Mouse (Mus musculus) left cerebral cortex, postnatal 25 days (tissue): ENCODE measurements around the gene Bcl9l. TPM values are rescaled to one million over a fixed set of nuclear protein-coding genes. Genes with fewer than 3 reads are reported as not detected.

Experiments used
- DNase-seq, 2 experiments: peaks; one replicate each; pipeline ENCODE4 v3.0.0; 2022; ENCODE audit warnings: low spot score in 2 of 2, mixed read lengths in 1 of 2
- intact Hi-C: fragments of 180-260 bp; cut with DNase I; formaldehyde crosslinking; loops from one replicate; pipeline ENCODE4 v1.15.1; 2025
- total RNA-seq, 2 experiments: library from RNA; stranded (reverse); gene quantifications; 2 replicates each; pipeline ENCODE4 v1.2.3; 2021

Bcl9l gene
- total RNA-seq, 2 experiments from 2014 or later = 60.3 to 60.9 TPM

- intact Hi-C loops = no loop called here
- no peak for DNase-seq
Measured at GRCm38 (mm10) chr9:44526337-44527112, 43.9 kb downstream of the Bcl9l start.

- intact Hi-C loops = no loop called here
- no peak for DNase-seq
Measured at GRCm38 (mm10) chr9:44528340-44528739, 45.7 kb downstream of the Bcl9l start.

- DNase-seq = no peak
- intact Hi-C loops = loop anchor here (10.0 kb wide), 1 partner anchor 52 kb away; no protein-coding TSS in a partner anchor
Measured at GRCm38 (mm10) chr9:44532991-44533580, 50.5 kb downstream of the Bcl9l start.

- no peak for DNase-seq
- intact Hi-C loops = loop anchor here (10.0 kb wide), 1 partner anchor 47 kb away; no protein-coding TSS in a partner anchor
Measured at GRCm38 (mm10) chr9:44537625-44538301, 55.1 kb downstream of the Bcl9l start.

GRCm38 (mm10) chr9:44539816-44540421 lies 57.3 kb downstream of the Bcl9l start:
- intact Hi-C loops = loop anchor here (10.0 kb wide), 1 partner anchor 45 kb away; no protein-coding TSS in a partner anchor
- no peak for DNase-seq

GRCm38 (mm10) chr9:44540676-44541075 lies 58.1 kb downstream of the Bcl9l start:
- intact Hi-C loops = no loop called here
- DNase-seq = no peak

- intact Hi-C loops = no loop called here
- DNase-seq = no peak
Measured at GRCm38 (mm10) chr9:44542364-44542763, 59.7 kb downstream of the Bcl9l start.

- no peak for DNase-seq
- intact Hi-C loops = no loop called here
Measured at GRCm38 (mm10) chr9:44544986-44545385, 62.4 kb downstream of the Bcl9l start.

GRCm38 (mm10) chr9:44548412-44549152 lies 66.0 kb downstream of the Bcl9l start:
- no peak for DNase-seq
- intact Hi-C loops = no loop called here

- no peak for DNase-seq
- intact Hi-C loops = no loop called here
Measured at GRCm38 (mm10) chr9:44551138-44551537, 68.5 kb downstream of the Bcl9l start.

- peak in 1 of 2 experiments; percentile 11 for DNase-seq
- intact Hi-C loops = no loop called here
Measured at GRCm38 (mm10) chr9:44552161-44552560, 69.5 kb downstream of the Bcl9l start.

Other genes with a start within 250 kb of the Bcl9l start
- gene Cbl, start 248.8 kb upstream of the Bcl9l start, total RNA-seq = 10 to 100 TPM; 53.4 to 54.2 TPM
- 1 to 10 TPM; 1.3 to 2.0 TPM for gene Ccdc153, start 242.1 kb upstream of the Bcl9l start, total RNA-seq
- gene Pdzd3, start 231.4 kb upstream of the Bcl9l start, total RNA-seq = under 1 TPM; 0.53 to 0.73 TPM
- gene Nlrx1, start 214.2 kb upstream of the Bcl9l start, total RNA-seq = 10 to 100 TPM; 11.6 to 14.0 TPM
- 10 to 100 TPM; 60.5 to 61.6 TPM for gene Abcg4, start 194.2 kb upstream of the Bcl9l start, total RNA-seq
- 10 to 100 TPM; 28.4 to 28.6 TPM for gene Hinfp, start 177.2 kb upstream of the Bcl9l start, total RNA-seq
- 100 to 1,000 TPM; 207 to 225 TPM for gene C2cd2l, start 162.5 kb upstream of the Bcl9l start, total RNA-seq
- 10 to 100 TPM; 12.5 to 13.8 TPM for gene Dpagt1, start 156.8 kb upstream of the Bcl9l start, total RNA-seq
- 10 to 100 TPM; 56.6 to 56.8 TPM for gene H2afx, start 148.1 kb upstream of the Bcl9l start, total RNA-seq
- gene Hmbs, start 138.6 kb upstream of the Bcl9l start, total RNA-seq = 10 to 100 TPM; 14.8 to 22.0 TPM
- gene Vps11, start 121.2 kb upstream of the Bcl9l start, total RNA-seq = 10 to 100 TPM; 47.3 to 47.4 TPM
- 100 to 1,000 TPM; 142 to 144 TPM for gene Hyou1, start 103.3 kb upstream of the Bcl9l start, total RNA-seq
- gene Slc37a4, start 86.0 kb upstream of the Bcl9l start, total RNA-seq = 10 to 100 TPM; 27.3 to 29.1 TPM
- 100 to 1,000 TPM; 615 to 632 TPM for gene Rps25, start 75.7 kb upstream of the Bcl9l start, total RNA-seq
- 10 to 100 TPM; 67.6 to 68.8 TPM for gene Trappc4, start 75.2 kb upstream of the Bcl9l start, total RNA-seq
- gene Ccdc84, start 64.3 kb upstream of the Bcl9l start, total RNA-seq = 10 to 100 TPM; 14.6 to 15.8 TPM
- gene Foxr1, start 41.7 kb upstream of the Bcl9l start, total RNA-seq = not detected
- not detected for gene Upk2, start 27.8 kb upstream of the Bcl9l start, total RNA-seq
- gene Cxcr5, start 79.1 kb downstream of the Bcl9l start, total RNA-seq = not detected
- gene Ddx6, start 122.1 kb downstream of the Bcl9l start, total RNA-seq = 100 to 1,000 TPM; 131 to 134 TPM
- under 1 TPM; 0.25 to 0.34 TPM for gene Treh, start 190.4 kb downstream of the Bcl9l start, total RNA-seq